Mouse (Mus musculus): ENCODE results near the gene Rreb1.
"Not testable (repeated sequence)": the region's sequence is repeated elsewhere in the genome, so short reads cannot be mapped to it uniquely, and the experiment has no call there.

Rreb1 gene

GRCm38 (mm10) chr13:37827263-37827995 lies 49.2 kb downstream of the Rreb1 start:
- DNase-seq (ENCODE audit: low spot score in 2 of 2), result peak; percentile 66 to 72

GRCm38 (mm10) chr13:37827996-37828579 lies 49.9 kb downstream of the Rreb1 start:
- DNase-seq (ENCODE audit: low spot score in 2 of 2), result no peak

DNA sequence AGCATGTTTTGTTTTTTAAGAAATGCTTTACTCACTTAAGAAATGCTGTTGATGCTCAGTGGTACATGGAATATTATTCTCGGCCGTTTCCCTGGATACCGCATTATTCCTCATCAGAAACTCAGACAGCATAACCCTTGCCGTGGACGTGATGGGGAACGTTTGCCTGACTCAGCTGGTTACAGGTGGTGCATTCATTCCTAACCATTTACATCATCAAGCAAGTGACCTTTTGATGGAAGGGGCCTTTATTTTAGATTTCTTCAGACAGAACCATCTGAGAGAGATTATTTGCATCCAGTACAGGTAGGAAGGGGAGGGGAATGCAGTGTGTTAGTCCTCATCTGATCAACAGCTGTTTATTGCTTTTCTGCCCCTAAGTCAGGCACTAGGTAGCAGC lies 50.7 kb downstream of the Rreb1 start:
- no peak for DNase-seq (ENCODE audit: low spot score in 2 of 2)

GRCm38 (mm10) chr13:37830256-37830655 lies 52.1 kb downstream of the Rreb1 start:
- no peak for DNase-seq (ENCODE audit: low spot score in 2 of 2)

- no peak for DNase-seq (ENCODE audit: low spot score in 2 of 2)
These were observed 52.7 kb downstream of the Rreb1 start for GRCm38 (mm10) chr13:37830874-37831311.

- DNase-seq (ENCODE audit: low spot score in 2 of 2), result no peak
These were observed 54.3 kb downstream of the Rreb1 start for GRCm38 (mm10) chr13:37832481-37832880.

GRCm38 (mm10) chr13:37833500-37833899 lies 55.3 kb downstream of the Rreb1 start:
- DNase-seq (ENCODE audit: low spot score in 2 of 2), result no peak

GRCm38 (mm10) chr13:37835296-37835695 lies 57.1 kb downstream of the Rreb1 start:
- no peak for DNase-seq (ENCODE audit: low spot score in 2 of 2)

DNA sequence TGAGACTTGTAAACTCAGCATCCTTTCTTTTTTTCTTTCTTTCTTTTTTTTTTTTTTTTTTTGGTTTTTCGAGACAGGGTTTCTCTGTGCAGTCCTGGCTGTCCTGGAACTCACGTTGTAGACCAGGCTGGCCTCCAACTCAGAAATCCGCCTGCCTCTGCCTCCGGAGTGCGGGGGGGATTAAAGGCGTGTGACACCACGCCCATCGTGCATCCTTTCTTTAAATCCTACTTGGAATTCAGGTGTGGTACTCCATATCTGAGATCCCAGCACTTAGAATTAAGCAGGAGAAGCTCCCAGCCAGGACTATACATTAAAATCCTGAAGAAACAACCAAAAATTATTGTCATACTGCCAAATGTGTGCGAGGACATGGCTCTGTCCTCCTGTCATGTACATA lies 57.6 kb downstream of the Rreb1 start:
- not testable (repeated sequence) for DNase-seq (ENCODE audit: low spot score in 2 of 2)

GRCm38 (mm10) chr13:37837372-37837771 lies 59.2 kb downstream of the Rreb1 start:
- DNase-seq (ENCODE audit: low spot score in 2 of 2), result no peak

DNA sequence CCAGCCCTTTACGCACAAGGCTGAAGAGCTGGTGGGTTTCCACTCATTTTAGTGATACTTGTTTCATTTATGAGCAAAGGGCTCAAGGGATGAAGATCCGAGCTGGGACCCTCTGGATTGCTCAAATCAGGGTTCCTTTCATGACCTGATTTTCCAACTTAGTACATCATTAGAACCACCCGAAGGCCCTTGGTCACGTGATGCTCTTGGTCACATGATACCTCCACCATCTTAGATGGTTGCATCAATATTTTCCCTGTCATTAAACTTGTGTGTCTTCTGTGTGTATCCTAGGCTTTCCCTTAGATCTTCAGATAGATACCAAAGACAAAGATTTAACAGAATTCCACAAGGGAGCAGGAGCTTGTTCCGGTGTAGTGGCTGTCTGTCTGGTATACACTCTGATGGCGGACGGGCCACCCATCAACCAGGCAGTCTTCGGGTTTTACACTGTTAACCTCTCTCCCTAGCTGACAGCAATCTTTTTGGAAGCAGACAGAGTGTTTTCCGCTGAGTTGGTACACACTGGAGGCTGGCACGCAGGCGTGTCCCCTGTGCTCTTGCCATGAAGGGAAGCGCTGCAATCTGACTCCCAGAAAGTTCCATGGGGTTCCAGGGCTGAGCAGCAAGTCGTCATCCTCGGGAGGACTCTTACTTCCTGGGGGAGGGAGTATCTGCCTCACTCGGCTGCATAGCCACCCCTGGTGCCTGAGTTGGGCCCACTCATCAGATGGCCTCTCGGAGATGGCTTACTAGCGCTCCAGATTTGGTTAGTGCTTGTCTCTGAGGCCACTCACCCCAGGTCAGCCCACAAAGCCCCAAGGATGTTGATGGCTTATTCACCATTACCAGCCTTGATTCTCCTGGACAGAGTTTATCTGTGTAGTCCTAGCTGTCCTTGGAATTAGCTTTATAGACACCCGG lies 60.3 kb downstream of the Rreb1 start:
- no peak for DNase-seq (ENCODE audit: low spot score in 2 of 2)

DNA sequence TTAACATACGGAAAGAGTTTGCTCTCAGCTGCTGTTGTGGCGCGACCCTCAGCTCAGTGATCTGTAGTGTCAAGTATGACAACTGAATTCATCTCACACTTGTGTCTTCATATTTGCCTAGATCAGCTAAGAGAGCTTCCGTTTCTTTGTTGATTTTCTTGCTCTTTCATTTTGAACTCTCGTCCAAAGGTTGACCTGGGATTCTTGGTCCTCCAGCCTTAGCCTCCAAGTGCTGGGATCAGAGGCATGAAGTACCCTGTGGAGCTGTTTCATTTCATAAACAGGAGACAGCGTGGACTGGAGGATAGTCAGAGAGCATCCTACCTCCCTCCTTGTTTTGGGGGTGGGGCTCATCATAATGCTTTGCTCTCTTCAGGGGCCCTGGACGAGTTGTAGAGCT lies 65.0 kb downstream of the Rreb1 start:
- DNase-seq (ENCODE audit: low spot score in 2 of 2), result no peak

GRCm38 (mm10) chr13:37843844-37844243 lies 65.6 kb downstream of the Rreb1 start:
- DNase-seq (ENCODE audit: low spot score in 2 of 2), result no peak

DNA sequence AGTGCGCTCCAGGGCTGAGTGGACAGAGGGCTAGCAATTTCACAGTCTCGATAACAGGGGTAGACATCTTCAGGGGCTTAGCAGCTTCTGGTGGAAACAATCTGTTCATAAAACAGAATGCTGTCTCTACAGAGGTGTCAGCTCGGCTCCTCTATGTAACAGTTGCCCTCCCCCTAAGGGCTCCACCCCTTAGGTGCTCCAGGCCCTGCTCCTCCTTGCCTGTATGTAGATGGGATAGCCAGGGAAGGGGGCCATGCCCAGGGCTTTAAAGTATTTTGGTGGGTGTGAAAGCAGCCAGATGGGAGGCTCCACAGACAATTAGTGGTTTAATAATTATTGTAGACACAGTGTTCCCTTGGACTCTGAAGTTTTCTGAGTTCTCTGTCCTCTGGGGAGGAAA lies 67.0 kb downstream of the Rreb1 start:
- DNase-seq (ENCODE audit: low spot score in 2 of 2), result no peak

GRCm38 (mm10) chr13:37845641-37846040 lies 67.4 kb downstream of the Rreb1 start:
- no peak for DNase-seq (ENCODE audit: low spot score in 2 of 2)

- DNase-seq (ENCODE audit: low spot score in 2 of 2), result no peak
These were observed 68.3 kb downstream of the Rreb1 start for GRCm38 (mm10) chr13:37846507-37846906.

DNA sequence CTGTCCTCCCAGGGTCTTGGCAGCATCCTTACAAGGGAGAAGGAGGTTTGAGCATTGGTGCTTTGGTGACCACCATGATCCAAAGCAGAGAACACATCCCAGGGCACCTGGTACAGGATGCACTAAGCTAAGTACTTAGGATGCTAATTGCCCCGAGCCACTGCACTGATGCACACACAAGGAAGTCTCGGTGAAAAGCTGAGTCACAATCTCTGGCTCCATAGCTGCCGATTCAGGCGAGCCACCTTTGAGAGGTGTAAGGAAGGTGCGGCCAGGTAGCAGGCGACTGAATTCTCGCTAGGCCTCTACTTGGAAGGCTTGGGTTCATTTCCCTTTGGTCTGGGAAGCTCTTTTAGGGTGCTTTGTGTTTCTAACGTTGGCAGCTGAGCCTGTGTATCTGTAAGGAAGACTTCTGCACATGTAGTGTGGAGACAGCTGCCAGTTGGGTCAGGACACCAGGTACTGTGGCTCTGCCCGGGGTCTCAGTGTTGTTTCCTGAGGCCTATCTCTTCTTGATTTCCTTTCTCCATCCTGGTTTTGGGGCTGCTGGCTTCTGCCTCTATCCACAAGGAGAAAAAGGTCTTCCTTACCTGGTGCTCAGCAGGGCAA lies 68.9 kb downstream of the Rreb1 start:
- DNase-seq (ENCODE audit: low spot score in 2 of 2), result no peak

- peak in 1 of 2 experiments; percentile 50 for DNase-seq (ENCODE audit: low spot score in 2 of 2)
These were observed 69.6 kb downstream of the Rreb1 start for GRCm38 (mm10) chr13:37847601-37848358.

GRCm38 (mm10) chr13:37848438-37848837 lies 70.2 kb downstream of the Rreb1 start:
- no peak for DNase-seq (ENCODE audit: low spot score in 2 of 2)

GRCm38 (mm10) chr13:37851617-37852016 lies 73.4 kb downstream of the Rreb1 start:
- no peak for DNase-seq (ENCODE audit: low spot score in 2 of 2)

GRCm38 (mm10) chr13:37852850-37853249 lies 74.7 kb downstream of the Rreb1 start:
- no peak for DNase-seq (ENCODE audit: low spot score in 2 of 2)
